Mouse (Mus musculus): Measurements from ENCODE around the gene Gnaq. TPM values are rescaled to one million over a fixed set of nuclear protein-coding genes. Genes with fewer than 3 reads are reported as not detected.
A peak's percentile ranks its signal among the peaks of the same experiment; 100 is the strongest.

Gnaq gene
- polyA plus RNA-seq, 1 experiment from 2014 or later, result 4.6 TPM

DNA sequence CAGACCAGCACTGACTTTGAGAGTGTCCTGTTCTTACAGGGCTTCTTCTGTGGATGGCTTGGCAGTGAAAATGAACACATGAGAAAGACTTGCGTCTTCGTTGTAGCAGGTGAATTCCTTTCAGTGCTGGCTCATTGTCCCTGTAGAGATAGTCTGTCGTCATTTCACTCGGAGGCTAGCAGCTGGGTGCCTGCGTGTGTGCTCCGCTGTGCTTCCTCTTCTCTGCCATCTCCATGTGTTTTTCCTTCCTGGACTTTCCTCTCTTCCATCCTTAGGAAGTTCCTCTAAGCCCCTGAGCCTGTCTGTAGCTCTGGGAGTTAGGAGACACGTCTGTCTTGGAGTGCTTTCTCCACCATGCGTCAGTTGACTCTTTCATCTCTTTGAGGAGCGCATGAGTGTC lies 41.1 kb downstream of the Gnaq start:
- Histone ChIP-seq H3K36me3 (ENCODE audit: control insufficient read depth, insufficient read depth) (no peaks in the 10 kb centered on the region), H3K4me1 (ENCODE audit: control insufficient read depth, low read depth, low read length) (peaks cover under 1% of the 10 kb centered on the region), H3K4me2 (ENCODE audit: low read depth, low read length) (no peak overlapping the region), H3K27ac (ENCODE audit: low read length) (no peak overlapping the region), H3K27me3 (ENCODE audit: control insufficient read depth, insufficient read depth, low read depth, low read length) (no peaks in the 10 kb centered on the region), H3K9ac (ENCODE audit: low read depth, low read length) (no peak overlapping the region), H3K4me3 (ENCODE audit: low read depth, low read length) (no peak overlapping the region), H3K9me3 (replicated peaks; ENCODE audit: control insufficient read depth, low read length) (no peaks in the 10 kb centered on the region)
- ATAC-seq (ENCODE audit: low read depth), result no peak
- WGBS (ENCODE audit: insufficient replicate concordance), result 64% methylated on average over 9 of the region's 9 CpGs

- Histone ChIP-seq H3K9me3 (replicated peaks; ENCODE audit: control insufficient read depth, low read length) (no peaks in the 10 kb centered on the region), H3K27ac (ENCODE audit: low read length) (no peak overlapping the region), H3K27me3 (ENCODE audit: control insufficient read depth, insufficient read depth, low read depth, low read length) (no peaks in the 10 kb centered on the region), H3K4me2 (ENCODE audit: low read depth, low read length) (no peak overlapping the region), H3K9ac (ENCODE audit: low read depth, low read length) (no peak overlapping the region), H3K4me1 (ENCODE audit: control insufficient read depth, low read depth, low read length) (no peaks in the 10 kb centered on the region; the same call in none of the 2 replicates), H3K4me3 (ENCODE audit: low read depth, low read length) (no peak overlapping the region), H3K36me3 (ENCODE audit: control insufficient read depth, insufficient read depth) (no peaks in the 10 kb centered on the region)
- WGBS (ENCODE audit: insufficient replicate concordance), result 50% methylated on average over 5 of the region's 5 CpGs
- ATAC-seq (ENCODE audit: low read depth), result no peak
Observed at GRCm38 (mm10) chr19:16176426-16176825, 43.8 kb downstream of the Gnaq start.

DNA sequence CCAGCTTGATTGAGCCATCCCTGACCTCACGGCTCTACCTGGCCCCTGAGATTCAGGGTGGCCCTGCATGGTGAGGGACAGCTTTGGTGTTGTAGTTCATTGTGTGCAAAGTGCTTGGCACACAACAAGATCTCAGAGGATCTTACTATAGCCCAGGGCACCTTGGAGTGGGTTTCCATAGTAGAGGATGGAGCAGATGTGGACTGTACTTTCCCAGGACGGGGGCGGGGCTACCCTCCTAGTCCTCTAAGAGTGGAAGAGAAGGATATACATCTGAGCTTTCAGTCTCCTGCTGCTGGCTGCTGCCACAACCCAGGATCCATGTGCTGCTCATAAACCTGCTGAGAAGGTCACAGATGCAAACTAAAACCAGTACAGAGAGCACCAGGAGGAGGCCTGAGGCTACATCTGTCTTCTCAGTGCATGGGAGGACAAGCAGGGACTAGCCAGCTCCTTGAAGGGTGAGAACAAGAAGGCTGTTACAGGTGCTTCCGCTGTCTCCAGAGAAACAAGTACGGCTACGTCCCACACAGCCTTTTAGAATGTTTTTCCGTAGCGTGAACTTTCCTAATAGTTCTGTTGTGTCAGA lies 44.6 kb downstream of the Gnaq start:
- WGBS (ENCODE audit: insufficient replicate concordance), result 71% methylated on average over 8 of the region's 8 CpGs
- no peaks in the 10 kb centered on the region for H3K9me3 ChIP-seq (replicated peaks; ENCODE audit: control insufficient read depth, low read length)
- no peaks in the 10 kb centered on the region; the same call in none of the 2 replicates for H3K4me1 ChIP-seq (ENCODE audit: control insufficient read depth, low read depth, low read length)
- no peak overlapping the region for H3K27ac ChIP-seq (ENCODE audit: low read length)
- H3K9ac ChIP-seq (ENCODE audit: low read depth, low read length), result no peak overlapping the region
- ATAC-seq (ENCODE audit: low read depth), result no peak
- no peak overlapping the region for H3K4me3 ChIP-seq (ENCODE audit: low read depth, low read length)
- no peaks in the 10 kb centered on the region for H3K36me3 ChIP-seq (ENCODE audit: control insufficient read depth, insufficient read depth)
- H3K27me3 ChIP-seq (ENCODE audit: control insufficient read depth, insufficient read depth, low read depth, low read length), result no peaks in the 10 kb centered on the region
- no peak overlapping the region for H3K4me2 ChIP-seq (ENCODE audit: low read depth, low read length)

DNA sequence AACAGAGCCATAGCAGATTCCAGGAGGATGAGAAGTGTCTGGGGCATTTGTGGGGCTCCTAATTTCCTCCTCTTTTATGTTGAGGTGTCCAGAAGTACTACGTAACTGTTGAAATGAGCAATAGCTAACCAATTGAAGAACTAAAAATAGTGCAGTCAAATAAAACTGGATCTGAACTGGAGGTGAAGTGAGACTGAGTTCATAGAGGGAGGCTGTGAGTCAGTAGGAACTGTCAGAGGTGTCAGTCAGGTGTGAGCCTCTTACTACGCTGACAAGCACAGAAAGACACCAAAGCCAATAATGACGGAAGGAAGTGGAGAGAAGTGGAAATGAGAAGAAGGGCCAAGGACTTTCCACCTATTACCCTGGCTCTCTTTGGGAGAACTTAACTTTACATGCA lies 48.6 kb downstream of the Gnaq start:
- H3K9me3 ChIP-seq (replicated peaks; ENCODE audit: control insufficient read depth, low read length), result no peaks in the 10 kb centered on the region
- no peak overlapping the region for H3K9ac ChIP-seq (ENCODE audit: low read depth, low read length)
- H3K4me3 ChIP-seq (ENCODE audit: low read depth, low read length), result no peak overlapping the region
- no peak for ATAC-seq (ENCODE audit: low read depth)
- peaks cover 2% of the 10 kb centered on the region for H3K4me1 ChIP-seq (ENCODE audit: control insufficient read depth, low read depth, low read length)
- H3K27ac ChIP-seq (ENCODE audit: low read length), result no peak overlapping the region
- H3K36me3 ChIP-seq (ENCODE audit: control insufficient read depth, insufficient read depth), result no peaks in the 10 kb centered on the region
- no peaks in the 10 kb centered on the region for H3K27me3 ChIP-seq (ENCODE audit: control insufficient read depth, insufficient read depth, low read depth, low read length)
- WGBS (ENCODE audit: insufficient replicate concordance), result 54% methylated on average over 3 of the region's 3 CpGs
- H3K4me2 ChIP-seq (ENCODE audit: low read depth, low read length), result no peak overlapping the region

DNA sequence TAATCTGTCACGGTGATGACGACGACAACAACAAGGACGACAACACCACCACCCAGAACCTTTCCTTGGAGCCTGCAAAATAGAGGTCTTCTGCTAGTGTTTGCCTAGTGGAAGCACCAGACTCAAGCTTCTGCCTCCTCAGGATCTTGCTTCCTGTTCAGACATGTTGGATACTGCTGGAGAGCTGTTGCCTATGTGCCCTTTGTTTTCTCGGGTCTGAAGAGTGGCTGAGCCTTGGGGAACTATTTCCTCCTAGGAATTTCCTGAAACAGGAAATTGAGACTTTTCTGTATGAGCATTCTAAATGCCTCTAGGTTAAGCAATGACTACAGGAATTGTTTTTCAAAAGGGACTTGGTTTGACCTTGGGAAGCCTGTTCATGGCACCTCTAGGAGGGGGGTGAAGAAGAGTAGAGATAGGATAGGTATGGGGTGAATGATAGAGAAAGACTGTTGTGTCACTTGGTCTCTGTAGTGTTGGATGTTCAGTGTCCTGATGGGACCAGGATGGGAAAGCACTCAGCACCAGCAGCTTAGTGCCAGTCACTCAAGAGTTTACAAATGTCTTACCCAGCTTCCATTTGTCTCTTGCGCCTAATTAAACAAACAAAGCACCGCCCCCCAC lies 49.3 kb downstream of the Gnaq start:
- peaks cover 2% of the 10 kb centered on the region for H3K4me1 ChIP-seq (ENCODE audit: control insufficient read depth, low read depth, low read length)
- H3K9ac ChIP-seq (ENCODE audit: low read depth, low read length), result no peak overlapping the region
- no peak overlapping the region for H3K4me2 ChIP-seq (ENCODE audit: low read depth, low read length)
- H3K27ac ChIP-seq (ENCODE audit: low read length), result no peak overlapping the region
- no peaks in the 10 kb centered on the region for H3K27me3 ChIP-seq (ENCODE audit: control insufficient read depth, insufficient read depth, low read depth, low read length)
- H3K9me3 ChIP-seq (replicated peaks; ENCODE audit: control insufficient read depth, low read length), result no peaks in the 10 kb centered on the region
- no peak overlapping the region for H3K4me3 ChIP-seq (ENCODE audit: low read depth, low read length)
- 72% methylated on average over 7 of the region's 7 CpGs for whole genome bisulfite sequencing (ENCODE audit: insufficient replicate concordance)
- no peak for ATAC-seq (ENCODE audit: low read depth)
- no peaks in the 10 kb centered on the region for H3K36me3 ChIP-seq (ENCODE audit: control insufficient read depth, insufficient read depth)

- 66% methylated on average over 10 of the region's 10 CpGs for WGBS (ENCODE audit: insufficient replicate concordance)
- H3K36me3 ChIP-seq (ENCODE audit: control insufficient read depth, insufficient read depth), result no peaks in the 10 kb centered on the region
- no peak overlapping the region for H3K9ac ChIP-seq (ENCODE audit: low read depth, low read length)
- H3K27ac ChIP-seq (ENCODE audit: low read length), result no peak overlapping the region
- peaks cover 2% of the 10 kb centered on the region for H3K4me1 ChIP-seq (ENCODE audit: control insufficient read depth, low read depth, low read length)
- H3K27me3 ChIP-seq (ENCODE audit: control insufficient read depth, insufficient read depth, low read depth, low read length), result no peaks in the 10 kb centered on the region
- ATAC-seq (ENCODE audit: low read depth), result peak; percentile 79
- no peak overlapping the region for H3K4me2 ChIP-seq (ENCODE audit: low read depth, low read length)
- H3K4me3 ChIP-seq (ENCODE audit: low read depth, low read length), result no peak overlapping the region
- H3K9me3 ChIP-seq (replicated peaks; ENCODE audit: control insufficient read depth, low read length), result no peaks in the 10 kb centered on the region
Observed at GRCm38 (mm10) chr19:16183592-16184365, 51.1 kb downstream of the Gnaq start.

- Histone ChIP-seq H3K27me3 (ENCODE audit: control insufficient read depth, insufficient read depth, low read depth, low read length) (no peaks in the 10 kb centered on the region), H3K9ac (ENCODE audit: low read depth, low read length) (no peak overlapping the region), H3K27ac (ENCODE audit: low read length) (no peak overlapping the region), H3K9me3 (replicated peaks; ENCODE audit: control insufficient read depth, low read length) (no peaks in the 10 kb centered on the region), H3K36me3 (ENCODE audit: control insufficient read depth, insufficient read depth) (no peaks in the 10 kb centered on the region), H3K4me2 (ENCODE audit: low read depth, low read length) (no peak overlapping the region), H3K4me3 (ENCODE audit: low read depth, low read length) (no peak overlapping the region), H3K4me1 (ENCODE audit: control insufficient read depth, low read depth, low read length) (peaks cover 2% of the 10 kb centered on the region; the same call in 1 of the 2 replicates)
- 43% methylated on average over 3 of the region's 3 CpGs for WGBS (ENCODE audit: insufficient replicate concordance)
- ATAC-seq (ENCODE audit: low read depth), result no peak
Observed at GRCm38 (mm10) chr19:16186984-16187383, 54.4 kb downstream of the Gnaq start.

GRCm38 (mm10) chr19:16187952-16188351 lies 55.3 kb downstream of the Gnaq start:
- Histone ChIP-seq H3K4me3 (ENCODE audit: low read depth, low read length) (no peak overlapping the region), H3K27me3 (ENCODE audit: control insufficient read depth, insufficient read depth, low read depth, low read length) (no peaks in the 10 kb centered on the region), H3K9ac (ENCODE audit: low read depth, low read length) (no peak overlapping the region), H3K36me3 (ENCODE audit: control insufficient read depth, insufficient read depth) (no peaks in the 10 kb centered on the region), H3K9me3 (replicated peaks; ENCODE audit: control insufficient read depth, low read length) (no peaks in the 10 kb centered on the region), H3K4me2 (ENCODE audit: low read depth, low read length) (no peak overlapping the region), H3K27ac (ENCODE audit: low read length) (no peak overlapping the region), H3K4me1 (ENCODE audit: control insufficient read depth, low read depth, low read length) (peaks cover 2% of the 10 kb centered on the region; the same call in 1 of the 2 replicates)
- 48% methylated on average over 2 of the region's 2 CpGs for WGBS (ENCODE audit: insufficient replicate concordance)
- ATAC-seq (ENCODE audit: low read depth), result no peak
